Mouse (Mus musculus): ENCODE data around the gene Sgip1.

DNA sequence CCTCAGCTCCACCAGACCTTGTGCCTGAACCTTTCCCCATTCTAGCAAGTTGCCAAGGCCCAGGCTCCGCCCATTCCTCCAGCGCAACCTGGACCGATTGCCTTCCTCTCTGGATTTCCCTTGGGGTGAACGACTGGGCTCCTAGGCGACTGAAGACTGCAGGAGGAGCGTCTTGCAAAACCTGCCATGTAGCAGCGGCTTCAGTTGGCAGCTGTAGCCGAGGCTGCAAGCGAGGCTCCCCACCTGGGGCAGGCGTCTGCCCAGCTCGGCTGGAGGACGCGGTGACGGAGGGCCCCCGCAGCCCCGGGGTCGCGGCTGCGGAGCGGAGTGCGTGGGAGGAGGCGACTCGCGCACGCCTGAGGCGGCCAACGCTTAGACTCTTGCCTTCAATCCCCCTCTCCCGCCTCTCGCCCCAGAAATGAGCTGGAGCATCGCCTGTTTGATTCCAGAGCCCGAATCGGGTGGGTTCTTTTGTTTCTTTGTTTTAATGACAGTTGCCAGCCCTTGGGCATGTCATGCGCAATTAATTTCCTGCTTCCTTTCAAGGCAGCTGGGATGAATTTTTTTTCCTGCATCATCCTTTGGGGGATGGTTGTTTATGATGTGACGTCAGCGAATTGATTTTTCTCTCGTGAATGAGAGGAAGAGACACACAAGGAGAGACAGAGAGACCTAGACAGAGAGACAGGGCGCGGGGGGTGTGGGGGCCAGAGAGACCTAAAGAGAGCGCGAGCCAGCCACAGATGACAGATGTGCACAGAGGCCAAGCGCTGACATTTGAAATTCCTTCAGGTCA, 18.2 kb downstream of the Sgip1 start:
- TF ChIP-seq CTCF (conservative IDR thresholded peaks at IDR 0.05; ENCODE audit: low read length) (no peak), NANOG (IDR thresholded peaks at IDR 0.05; ENCODE audit: borderline replicate concordance, low read length) (no peak), POU5F1 (IDR thresholded peaks at IDR 0.05; ENCODE audit: borderline replicate concordance, low read length) (no peak)
